Mouse (Mus musculus) bone marrow macrophage, adult 2 months (primary cell): ENCODE results near the gene Wdr38.

Experiments used
- CTCF ChIP-seq: IDR thresholded peaks from 2 replicates; pipeline ENCODE4 v1.5.1; 2012; ENCODE audit warnings: low read depth, mild to moderate bottlenecking, low read length, moderate library complexity
- POLR2A ChIP-seq: IDR thresholded peaks from 2 replicates; pipeline ENCODE4 v1.6.1; 2012; ENCODE audit warnings: mild to moderate bottlenecking, low read depth, low read length, borderline replicate concordance

- TF ChIP-seq POLR2A: no peak
- no peak for TF ChIP-seq CTCF
These were observed 14.7 kb downstream of the Wdr38 start for GRCm38 (mm10) chr2:39011971-39012370.
